Mouse (Mus musculus) spleen, postnatal 4 days (tissue): ENCODE measurements around the gene Gtf2ird2.

Experiments used
- DNase-seq, 2 experiments: peaks; one replicate each; pipeline ENCODE4 v3.0.0; 2022; ENCODE audit warnings: low spot score in 2 of 2

Gtf2ird2 gene

DNA sequence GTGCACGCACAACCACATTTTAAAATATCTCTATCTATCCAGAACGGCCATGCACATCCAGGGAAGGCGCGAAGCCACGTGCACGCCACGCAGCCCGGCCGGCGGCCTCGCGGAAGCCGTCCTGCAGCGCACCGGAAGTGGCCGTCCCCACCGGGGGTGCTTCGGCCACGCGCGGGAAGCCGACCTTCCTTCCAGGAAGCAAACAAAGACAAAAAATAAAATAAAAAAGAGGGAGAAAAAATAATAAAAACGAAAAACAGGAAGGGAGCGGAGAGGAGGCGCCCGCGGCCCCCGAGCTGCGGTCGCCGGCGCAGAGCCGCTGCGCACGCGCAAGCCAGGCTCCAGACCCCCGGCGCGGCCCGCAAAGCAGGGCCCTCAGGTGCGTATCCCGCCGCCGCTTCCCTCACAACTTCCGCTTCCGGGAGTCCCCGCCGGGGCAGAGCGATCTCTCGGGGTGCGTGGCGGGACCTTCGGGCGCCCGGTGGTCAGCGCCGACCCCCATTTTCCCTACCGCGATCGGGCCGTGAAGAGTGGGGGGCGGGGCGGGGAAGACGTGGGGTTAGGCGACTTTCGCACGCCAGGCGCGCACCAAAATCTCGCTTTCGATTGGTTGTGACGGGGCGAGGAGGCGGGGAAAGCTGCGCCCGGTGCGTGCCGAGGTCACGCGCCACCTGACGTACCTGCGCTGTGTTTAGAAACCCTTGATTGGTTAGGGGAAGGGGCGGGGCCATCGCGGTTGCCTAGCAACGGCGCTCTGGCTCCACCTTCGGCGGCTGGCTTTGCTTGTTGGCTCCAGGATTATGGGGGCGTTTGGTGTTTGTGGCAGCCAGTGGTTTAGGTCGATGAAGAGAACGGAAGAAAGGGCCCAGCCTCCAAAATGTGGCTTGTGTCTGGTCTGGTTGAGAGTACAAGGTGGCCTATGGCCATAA, at the start of gene Gtf2ird2:
Gene Gtf2ird2 (plus strand): TSS at position 140 of the 929 bp plus-strand sequence.
- peak; percentile 99 for DNase-seq

DNA sequence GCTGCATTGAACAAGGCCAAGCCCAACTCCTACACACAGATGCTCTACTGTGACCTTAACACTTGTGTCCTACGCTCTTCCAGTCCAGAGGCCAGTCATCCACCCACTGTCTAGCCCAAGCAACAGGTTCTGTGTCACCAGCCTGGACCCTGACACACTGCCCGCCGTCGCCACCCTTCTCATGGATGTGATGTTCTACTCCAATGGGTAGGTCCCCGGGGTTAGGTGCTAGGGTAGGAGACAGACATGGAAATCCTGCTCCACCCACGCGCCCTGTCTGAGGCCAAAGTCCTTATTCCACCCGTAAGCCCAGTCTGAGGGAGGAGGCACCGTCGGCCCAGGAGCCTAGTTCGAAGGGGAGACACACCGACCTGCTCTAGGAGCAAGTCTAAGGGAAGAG, 47.8 kb upstream of the Gtf2ird2 start:
- DNase-seq = no peak

DNA sequence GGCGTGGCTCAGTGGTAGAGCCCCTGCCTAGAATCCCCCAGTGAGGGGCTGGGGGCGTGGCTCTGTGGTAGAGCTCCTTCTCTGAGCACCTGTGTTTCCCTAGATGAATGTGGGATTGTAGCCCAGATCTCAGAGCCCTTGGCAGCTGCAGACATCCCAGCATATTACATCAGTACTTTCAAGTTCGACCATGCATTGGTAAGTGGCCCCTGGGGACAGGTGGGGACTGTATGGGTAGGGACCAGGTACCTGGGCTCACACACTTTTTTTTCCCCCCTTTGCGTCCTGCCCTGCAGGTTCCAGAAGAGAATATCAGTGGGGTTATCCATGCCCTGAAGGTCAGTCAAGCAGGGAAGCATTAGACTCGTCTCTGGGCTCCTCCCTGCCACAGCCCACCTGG, 45.9 kb upstream of the Gtf2ird2 start:
- no peak for DNase-seq

DNA sequence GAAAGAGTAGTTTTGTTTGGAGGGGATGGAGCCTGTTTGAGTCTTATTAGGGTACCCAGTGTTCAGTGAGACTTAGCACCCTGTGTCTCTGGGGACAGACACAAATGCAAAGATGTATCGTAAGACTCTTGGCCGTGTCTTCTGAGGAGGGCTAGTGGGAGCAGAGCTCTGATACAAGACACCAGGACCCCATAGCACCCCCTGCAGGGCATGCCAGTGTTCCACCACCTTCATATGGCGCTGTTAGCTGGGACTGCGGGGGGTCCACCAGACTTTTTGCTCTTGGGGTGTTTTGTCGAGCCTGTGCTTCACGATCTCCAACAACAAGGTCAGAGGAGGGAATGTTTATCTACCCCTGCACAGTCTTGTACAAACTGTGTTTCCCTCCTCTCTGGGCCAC, 44.4 kb upstream of the Gtf2ird2 start:
- DNase-seq = no peak

DNA sequence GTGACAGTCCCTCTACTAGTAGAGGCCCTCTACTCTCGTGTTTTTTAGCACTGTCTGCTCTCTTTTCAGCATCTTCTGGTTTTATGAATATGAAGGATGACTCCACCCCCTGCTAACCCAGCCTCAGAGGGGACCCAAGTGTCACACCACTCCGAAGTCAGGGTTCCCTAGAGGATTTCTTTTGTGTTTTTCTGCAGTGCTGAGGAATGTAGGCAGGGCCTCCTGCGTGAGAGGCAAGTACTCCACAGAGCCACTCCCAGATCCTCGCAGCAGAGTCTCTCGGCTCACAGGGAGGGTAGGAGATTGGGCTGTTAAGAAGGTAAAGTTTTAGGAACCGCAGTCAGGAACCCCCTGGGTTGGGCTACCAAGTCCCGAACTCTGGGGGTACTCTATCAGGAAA, 42.6 kb upstream of the Gtf2ird2 start:
- DNase-seq = no peak

DNA sequence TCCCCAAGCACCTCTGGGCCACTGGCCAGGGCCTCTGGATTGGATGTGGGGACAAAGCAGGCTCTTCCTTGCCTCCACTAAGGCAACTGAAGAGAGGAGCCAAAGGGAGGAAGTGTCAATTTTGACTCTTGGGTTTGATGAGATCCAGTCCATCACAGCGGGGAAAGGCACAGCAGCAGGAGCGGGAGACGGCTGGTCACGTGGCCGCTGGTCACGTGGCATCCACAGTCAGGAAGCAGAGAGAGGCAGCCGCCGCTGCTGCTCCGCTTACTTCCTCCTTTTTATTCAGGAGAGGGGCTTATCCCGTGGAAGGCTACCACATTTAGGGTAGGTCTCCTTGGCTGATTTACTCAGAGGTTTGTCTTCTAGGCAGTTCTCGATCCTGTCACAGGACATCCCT, 41.4 kb upstream of the Gtf2ird2 start:
- DNase-seq = no peak

DNA sequence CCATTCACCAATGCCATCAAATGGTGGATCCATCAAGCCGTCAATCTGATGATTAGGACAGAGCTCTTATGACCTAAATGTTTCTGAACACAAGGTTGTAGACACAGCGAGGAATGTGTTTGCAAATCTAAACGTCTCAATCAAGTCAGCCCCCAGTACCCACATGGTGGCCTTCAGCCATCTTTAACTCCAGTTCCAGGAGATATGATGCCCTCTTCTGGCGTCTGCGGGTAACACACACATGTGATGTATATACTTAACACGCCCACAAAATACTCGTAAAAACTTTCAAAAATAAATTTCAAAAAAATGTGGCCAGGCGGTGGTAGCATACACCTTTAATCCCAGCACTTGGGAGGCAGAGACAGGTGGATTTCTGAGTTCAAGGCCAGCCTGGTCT, 38.8 kb upstream of the Gtf2ird2 start:
- DNase-seq = no peak

DNA sequence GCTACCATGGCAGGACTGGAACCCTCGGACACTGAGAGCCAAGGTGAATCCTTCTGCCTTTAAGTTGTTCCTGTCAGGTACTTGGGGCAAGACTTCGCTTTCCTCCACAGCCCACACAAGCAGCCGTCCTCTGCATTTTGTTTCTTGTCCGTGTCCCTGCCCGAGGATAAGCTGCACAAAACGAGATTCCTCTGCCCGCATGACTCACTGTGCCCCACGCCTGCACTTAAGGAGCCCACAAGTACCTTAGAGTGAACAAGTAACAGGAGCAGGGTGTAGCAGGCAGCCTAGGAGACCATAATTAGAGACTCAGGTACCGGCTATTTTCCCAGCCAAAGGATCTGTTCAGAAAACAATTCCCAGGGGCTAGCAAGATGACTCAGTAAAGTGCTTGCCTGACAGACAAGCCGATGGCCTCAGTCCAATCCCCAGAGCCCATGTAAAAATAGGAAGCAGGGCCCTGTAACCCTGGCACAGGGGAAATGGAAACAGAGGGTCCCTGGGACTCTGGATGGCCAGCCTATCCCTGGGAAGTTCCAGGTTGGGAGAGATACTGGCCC, 36.5 kb upstream of the Gtf2ird2 start:
- DNase-seq = no peak

DNA sequence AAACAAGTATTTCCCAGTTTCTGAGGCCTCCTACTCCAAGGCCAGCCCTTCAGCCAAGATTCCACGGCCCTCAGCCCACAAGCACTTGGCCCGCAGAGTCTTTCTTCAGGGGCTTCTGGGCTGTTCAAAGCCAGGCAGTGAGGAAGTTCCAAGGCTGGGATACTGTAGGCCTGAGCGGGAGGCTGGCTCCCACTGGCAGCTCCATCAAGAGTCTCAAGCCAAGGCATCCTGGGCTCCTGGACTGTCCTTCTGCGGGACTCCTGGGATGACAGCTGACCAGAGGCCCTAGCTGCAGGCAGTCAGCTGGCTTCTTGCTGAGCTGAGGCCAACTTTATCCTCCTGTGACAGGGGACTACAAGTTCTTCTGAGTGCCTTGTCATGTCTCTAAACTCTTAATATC, 35.7 kb upstream of the Gtf2ird2 start:
- no peak for DNase-seq

DNA sequence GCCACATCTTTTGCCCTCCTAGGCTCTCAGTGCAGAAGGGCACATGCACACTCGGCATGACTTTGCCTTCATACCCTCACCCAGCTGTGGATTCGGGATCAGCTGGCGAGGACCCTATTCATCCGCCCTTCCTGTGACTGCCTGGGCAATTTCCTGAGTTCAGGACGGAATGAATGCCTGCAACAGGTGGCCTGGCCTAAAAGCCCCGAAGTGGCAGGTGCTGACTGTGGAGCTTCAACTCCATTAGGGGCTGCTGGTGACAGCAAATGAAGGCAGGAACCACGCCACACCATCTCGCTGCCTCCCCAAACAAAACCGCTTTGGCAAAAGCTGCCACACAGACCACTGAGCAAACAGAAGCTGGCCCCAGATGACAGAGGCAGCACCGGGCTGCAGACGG, 31.9 kb upstream of the Gtf2ird2 start:
- DNase-seq = no peak

DNA sequence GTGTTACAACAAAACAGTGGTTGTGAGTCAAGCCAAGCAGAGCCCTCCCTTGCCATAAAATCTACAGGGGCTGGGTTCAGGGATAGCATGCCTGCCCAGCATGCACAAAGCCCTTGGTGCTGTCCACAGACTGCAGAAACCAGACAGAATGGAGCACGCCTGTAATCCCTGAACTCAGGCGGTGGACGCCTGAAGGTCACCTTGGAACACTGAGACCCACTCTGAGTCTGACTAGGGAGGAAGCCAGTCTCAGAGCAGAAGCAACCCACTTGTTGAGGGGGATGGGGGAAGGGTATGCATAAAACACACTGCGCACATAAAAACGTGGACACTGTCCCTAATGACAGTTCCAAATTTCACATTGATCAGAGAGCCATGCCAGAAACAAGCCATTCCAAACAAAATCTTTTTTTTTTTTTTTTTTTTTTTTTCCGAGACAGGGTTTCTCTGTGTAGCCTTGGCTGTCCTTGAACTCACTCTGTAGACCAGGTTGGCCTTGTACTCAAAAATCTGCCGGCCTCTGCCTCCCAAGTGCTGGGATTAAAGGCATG, 27.8 kb upstream of the Gtf2ird2 start:
- no peak for DNase-seq

DNA sequence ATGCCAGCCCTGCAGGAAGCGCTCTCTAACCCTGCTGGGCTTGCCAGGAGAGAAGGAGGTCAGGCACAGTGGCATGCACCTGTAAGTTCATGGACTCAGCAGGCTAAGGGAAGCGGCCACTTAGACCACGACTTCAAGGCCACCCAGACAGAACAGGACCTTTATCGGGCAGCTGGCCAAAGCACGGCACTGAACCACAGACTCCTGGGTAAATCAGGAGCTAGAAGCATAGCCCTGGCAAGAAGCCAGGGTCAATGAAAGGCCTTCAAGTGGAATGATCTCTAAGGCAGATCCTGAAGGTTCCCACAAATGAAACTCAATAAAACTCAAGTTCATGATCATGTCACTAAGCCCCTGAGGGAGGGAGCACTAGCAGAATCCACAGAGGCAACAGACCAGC, 19.1 kb upstream of the Gtf2ird2 start:
- DNase-seq = no peak

DNA sequence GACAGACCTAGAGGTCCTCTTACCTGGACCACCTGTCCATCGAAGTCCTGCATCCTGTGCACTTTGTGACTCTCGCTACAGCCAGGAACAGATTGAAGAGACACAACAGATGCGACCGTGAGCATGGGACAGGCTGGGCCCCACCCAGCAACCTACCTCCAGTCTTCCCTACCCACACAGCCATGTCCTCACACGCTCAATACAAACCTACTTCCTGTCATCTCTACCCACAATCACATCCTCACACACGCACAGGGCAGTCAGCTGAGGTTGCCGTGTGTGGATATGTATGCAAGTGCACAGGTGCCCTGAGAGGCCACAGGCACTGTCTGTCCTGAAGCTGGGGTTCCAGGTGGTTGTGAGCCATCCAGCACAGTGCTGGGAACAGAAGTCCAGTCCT, 17.2 kb upstream of the Gtf2ird2 start:
- no peak for DNase-seq

DNA sequence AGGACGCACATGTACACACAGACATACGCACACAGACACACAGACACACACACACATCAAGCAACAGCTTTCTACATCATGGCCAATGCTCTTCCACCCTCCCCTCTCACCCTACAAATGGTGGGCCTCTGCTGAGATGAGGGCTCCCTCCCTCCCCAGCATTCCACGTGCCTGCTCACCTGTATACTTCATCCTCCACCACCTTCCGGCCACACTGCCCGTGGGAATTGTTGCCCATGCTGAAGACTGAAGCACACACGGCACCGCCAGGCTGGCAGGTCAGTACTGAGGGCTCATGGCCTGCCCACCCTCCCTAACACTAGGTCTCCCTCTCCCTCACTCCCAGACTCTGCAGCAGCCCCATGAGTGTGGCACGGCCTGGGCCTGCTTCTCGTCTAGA, 15.8 kb upstream of the Gtf2ird2 start:
- DNase-seq = no peak

DNA sequence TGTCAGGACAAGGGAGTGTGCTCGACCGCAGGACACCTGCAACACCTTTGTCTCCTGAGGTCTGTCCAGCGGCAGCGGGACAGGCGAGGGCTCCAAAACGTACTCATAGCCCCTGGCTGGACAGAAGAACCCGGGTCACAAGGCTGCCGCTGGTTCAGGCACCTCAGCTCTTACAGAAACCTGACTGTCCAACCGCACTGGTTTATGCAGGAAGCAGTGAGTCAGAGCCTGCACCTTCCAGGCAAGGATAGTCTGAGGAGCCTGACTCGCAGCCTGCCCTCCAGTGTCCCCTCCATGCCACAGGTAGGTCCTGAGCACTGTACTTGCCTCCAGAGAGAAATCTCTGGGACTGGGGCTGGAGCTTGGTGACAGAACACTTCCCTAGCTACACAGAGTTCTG, 14.6 kb upstream of the Gtf2ird2 start:
- no peak for DNase-seq

DNA sequence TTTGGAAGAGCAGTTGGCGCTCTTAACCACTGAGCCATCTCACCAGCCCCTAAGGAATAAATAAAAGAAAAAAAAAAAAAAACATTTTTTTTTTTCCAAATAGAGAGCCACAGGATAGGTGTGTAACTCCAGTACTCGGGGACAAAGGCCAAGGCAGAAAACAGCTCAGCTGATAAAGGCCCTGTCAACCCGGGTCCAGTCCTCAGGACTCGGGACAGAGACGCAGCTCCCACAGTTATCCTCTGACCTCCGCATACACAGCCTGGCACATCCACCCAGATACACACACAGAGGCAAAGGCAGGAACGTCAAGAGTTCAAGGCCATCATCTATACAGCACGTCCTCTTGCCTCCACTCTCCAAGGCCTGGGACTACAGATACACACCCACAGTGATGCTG, 13.7 kb upstream of the Gtf2ird2 start:
- DNase-seq = no peak

DNA sequence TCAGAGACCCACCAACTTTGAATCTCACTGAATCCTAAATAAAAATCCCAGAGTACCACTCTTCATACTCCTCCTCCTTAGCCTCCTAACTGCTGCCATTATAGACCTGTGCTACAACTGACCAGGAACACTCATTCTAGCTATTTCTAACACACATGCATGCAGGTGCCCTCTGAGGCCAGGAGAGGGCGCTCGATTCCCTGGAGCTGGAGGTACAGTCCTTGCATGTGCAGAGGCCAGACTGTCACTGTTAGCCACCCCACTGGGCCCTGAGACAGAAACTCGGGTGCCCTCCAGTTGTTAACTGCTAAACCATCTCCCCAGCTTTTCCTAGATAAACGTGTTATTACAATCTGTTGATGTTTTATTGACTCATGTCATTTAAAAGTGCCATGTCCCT, 10.6 kb upstream of the Gtf2ird2 start:
- DNase-seq = peak; percentile 53 to 86

DNA sequence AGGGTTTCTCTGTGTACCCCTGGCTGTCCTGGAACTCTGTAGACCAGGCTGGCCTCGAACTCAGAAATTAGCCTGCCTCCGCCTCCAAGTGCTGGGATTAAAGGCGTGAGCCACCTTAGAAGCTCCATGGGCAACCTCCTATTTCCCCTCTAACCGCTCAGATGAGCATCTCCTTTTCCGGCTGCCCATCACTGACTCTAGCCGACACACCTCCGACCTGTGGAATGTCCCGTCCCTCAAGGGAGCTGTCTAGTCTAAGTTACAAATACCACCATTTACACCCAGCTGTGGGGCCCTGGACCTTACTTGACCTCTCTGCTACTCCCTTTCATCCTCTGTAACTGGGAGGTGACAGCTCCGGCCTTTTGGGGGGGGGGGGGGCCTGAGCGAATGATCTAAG, 8.1 kb upstream of the Gtf2ird2 start:
- no peak for DNase-seq

DNA sequence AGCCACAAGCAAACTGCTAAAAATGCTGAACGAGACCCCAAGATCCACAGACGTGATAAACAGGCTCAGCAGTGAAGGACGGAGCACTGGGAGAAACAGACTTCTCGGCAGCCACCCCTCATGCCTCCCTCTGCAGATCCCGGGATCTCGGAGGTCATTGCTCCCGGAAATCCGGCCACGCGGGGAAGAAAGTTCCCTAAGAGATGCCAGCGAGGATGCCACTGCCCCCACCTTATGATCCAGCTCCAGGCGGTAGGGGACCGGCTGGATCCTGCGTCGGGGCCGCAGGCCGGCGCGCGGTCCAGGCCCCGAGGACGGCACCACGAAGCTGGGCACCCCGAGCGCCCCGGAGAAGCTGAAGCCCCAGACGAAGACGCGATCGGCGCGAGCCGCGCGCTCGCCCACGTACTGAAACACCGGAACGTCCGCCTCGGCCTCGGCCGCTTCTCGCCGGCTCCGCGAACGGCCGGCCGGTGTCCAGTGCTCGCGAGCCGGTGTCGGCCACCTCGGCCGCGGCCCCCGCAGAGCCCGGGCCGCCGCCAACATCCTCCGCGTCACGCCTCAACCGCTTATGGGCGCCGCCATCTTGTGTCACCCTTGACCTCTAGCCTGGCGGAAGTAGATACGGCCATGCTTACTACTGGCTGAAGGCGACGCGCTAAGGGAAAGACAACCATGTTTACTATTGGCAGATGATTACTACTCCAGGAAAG, 7.5 kb upstream of the Gtf2ird2 start, which contains the start of gene Rcc1l:
Gene Rcc1l (minus strand): TSS at position 606 of the 713 bp plus-strand sequence.
- peak; percentile 79 to 88 for DNase-seq

DNA sequence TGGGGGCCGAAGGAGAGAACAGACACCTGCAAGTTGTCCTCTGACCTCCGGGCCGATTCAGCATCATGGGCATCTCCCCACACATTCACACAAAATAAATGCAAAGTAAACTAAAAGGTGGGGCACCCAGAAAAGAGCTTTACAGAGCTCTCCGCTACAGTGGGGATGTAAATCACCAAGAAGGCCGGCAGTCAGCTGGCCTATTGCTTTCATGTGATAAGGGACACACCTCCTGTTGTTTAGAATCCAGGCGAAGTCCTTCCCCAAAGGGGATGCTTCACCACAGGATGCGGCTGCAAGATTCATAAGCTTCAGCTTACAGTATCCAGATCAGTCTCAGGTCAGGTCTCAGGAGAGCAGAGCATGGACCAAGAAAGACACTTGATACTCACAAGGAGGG, 5.3 kb upstream of the Gtf2ird2 start:
- no peak for DNase-seq

DNA sequence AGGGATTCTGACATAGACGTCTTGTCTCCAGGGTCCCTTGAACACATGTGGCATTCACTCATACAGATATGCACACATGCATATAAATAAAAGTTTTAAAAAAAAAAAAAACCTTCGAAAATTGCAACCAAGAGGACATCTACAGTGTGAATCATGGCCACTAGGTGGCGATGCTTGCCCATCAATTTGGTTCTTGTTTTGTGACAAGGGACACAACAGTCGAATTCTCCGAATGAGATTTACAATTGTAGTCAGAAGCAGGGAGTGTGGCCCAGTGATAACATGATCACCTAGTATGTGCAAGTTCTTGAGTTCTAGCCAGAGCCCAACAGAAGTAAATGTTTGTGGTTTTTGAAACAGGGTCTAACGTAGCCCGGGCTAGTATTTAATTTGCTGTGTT, 3.9 kb upstream of the Gtf2ird2 start:
- DNase-seq = peak; percentile 77 to 88

DNA sequence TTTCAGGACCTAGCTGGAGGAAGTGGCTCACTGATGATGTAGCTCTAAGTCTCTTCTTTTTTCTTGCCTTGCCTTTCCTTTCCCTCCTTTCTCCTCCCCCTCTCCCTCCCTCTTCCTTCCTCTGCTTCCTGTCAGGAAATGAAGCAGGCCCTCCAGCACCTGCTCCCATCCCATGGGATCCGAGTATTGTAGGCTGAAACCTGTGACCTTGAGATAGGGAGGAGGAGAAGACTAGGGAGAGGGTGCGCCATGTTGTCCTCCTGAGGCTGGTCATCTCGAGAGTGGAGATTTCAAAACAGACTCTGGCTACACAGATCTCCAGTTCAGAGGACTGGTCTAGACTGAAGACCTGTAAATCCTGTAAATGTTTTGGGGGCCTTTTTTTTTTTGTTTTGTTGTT, 1.6 kb upstream of the Gtf2ird2 start:
- DNase-seq = no peak
